Mouse (Mus musculus): ENCODE measurements at regions not wholly inside any gene's neighbourhood (a gene's known extent, or its start where the extent isn't known, plus 50 kb on each side); places are given as distances from the start of the nearest gene placed in this dataset.
A peak's percentile ranks its signal among the peaks of the same experiment; 100 is the strongest.

DNA sequence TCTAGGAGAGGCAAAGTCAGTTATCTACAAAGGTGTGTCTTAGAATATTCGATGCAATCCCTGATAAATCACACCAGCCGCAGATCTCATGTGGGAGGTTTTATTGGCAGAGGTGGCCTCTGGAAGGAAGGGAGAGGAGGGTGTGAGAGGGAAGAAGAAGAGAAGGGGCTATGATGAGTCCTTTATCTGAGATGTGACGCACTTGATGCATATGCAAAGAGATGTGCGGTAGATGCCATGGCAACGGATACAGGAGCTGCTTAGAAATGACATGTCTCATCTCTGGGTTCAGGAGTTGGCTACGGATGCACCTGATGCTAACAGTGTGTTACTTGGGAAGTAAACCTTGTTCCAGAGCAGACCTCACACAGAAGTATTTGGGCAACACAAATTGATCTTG is 718.6 kb upstream of the Gm21961 start:
- TF ChIP-seq FOSL1 (IDR thresholded peaks at IDR 0.05; ENCODE audit: insufficient read depth, low read length, poor library complexity, severe bottlenecking) (no peak), CEBPB (IDR thresholded peaks at IDR 0.05; ENCODE audit: low read depth) (no peak)
- Histone ChIP-seq H3ac (ENCODE audit: control insufficient read depth, insufficient read length, low read depth) (no peak overlapping the region), H3K27me3 (ENCODE audit: control insufficient read depth, insufficient read depth, insufficient read length) (no peaks in the 10 kb centered on the region), H3K36me3 (ENCODE audit: control insufficient read depth, insufficient read depth) (no peaks in the 10 kb centered on the region), H3K4me3 (ENCODE audit: insufficient read depth, poor library complexity, severe bottlenecking) (no peak overlapping the region), H3K79me2 (ENCODE audit: control insufficient read depth, insufficient read depth) (no peaks in the 10 kb centered on the region), H3K79me3 (ENCODE audit: low read depth) (no peaks in the 10 kb centered on the region)

GRCm38 (mm10) chr15:65731308-65731707 is 716.6 kb upstream of the Gm21961 start:
- H3ac ChIP-seq (ENCODE audit: control insufficient read depth, insufficient read length, low read depth) = no peak overlapping the region
- H3K4me3 ChIP-seq (ENCODE audit: insufficient read depth, poor library complexity, severe bottlenecking) = no peak overlapping the region
- no peaks in the 10 kb centered on the region for H3K27me3 ChIP-seq (ENCODE audit: control insufficient read depth, insufficient read depth, insufficient read length)
- no peaks in the 10 kb centered on the region for H3K79me3 ChIP-seq (ENCODE audit: low read depth)
- no peak for TF ChIP-seq CTCF (IDR thresholded peaks at IDR 0.05; ENCODE audit: control insufficient read depth, insufficient read depth, insufficient read length)
- no peak for TF ChIP-seq USF1 (IDR thresholded peaks at IDR 0.05; ENCODE audit: low read depth)
- TF ChIP-seq FOSL1 (IDR thresholded peaks at IDR 0.05; ENCODE audit: insufficient read depth, low read length, poor library complexity, severe bottlenecking) = no peak
- TF ChIP-seq CEBPB (IDR thresholded peaks at IDR 0.05; ENCODE audit: low read depth) = no peak
- TF ChIP-seq MYOD1 (IDR thresholded peaks at IDR 0.05; ENCODE audit: control insufficient read depth, insufficient read length, low read depth) = no peak
- TF ChIP-seq MAX (IDR thresholded peaks at IDR 0.05) = no peak
- TF ChIP-seq MYOG (IDR thresholded peaks at IDR 0.05; ENCODE audit: control insufficient read depth, extremely low read depth, insufficient read length) = no peak
- H3K79me2 ChIP-seq (ENCODE audit: control insufficient read depth, insufficient read depth) = no peaks in the 10 kb centered on the region
- no peaks in the 10 kb centered on the region for H3K36me3 ChIP-seq (ENCODE audit: control insufficient read depth, insufficient read depth)

DNA sequence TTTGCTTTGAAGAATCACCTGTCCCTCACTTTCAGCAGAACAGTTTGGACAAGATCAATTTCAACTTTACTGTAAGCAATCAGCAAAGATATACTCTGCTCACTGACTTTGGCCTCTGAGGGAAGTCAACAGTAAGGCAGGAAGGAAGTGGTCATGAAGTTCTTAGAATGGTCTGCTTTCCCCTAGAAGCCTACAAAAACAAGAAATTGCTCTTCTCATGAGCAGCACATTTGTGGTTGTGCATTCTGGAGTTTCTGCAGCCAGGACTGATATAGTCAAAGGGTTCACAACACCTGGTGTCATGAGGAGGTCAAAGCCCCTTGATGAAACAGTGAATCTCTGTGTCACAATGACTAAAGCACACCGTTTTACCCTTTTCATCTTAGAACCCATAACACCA is 712.4 kb upstream of the Gm21961 start:
- H3K79me3 ChIP-seq (ENCODE audit: low read depth) = no peaks in the 10 kb centered on the region
- H3K27me3 ChIP-seq (ENCODE audit: control insufficient read depth, insufficient read depth, insufficient read length) = no peaks in the 10 kb centered on the region
- no peak overlapping the region for H3K4me3 ChIP-seq (ENCODE audit: insufficient read depth, poor library complexity, severe bottlenecking)
- TF ChIP-seq CTCF (IDR thresholded peaks at IDR 0.05; ENCODE audit: control insufficient read depth, insufficient read depth, insufficient read length) = no peak
- TF ChIP-seq CEBPB (IDR thresholded peaks at IDR 0.05; ENCODE audit: low read depth) = no peak
- no peak for TF ChIP-seq FOSL1 (IDR thresholded peaks at IDR 0.05; ENCODE audit: insufficient read depth, low read length, poor library complexity, severe bottlenecking)
- TF ChIP-seq MYOG (IDR thresholded peaks at IDR 0.05; ENCODE audit: control insufficient read depth, extremely low read depth, insufficient read length) = no peak
- no peak for TF ChIP-seq MYOD1 (IDR thresholded peaks at IDR 0.05; ENCODE audit: control insufficient read depth, insufficient read length, low read depth)
- no peak for TF ChIP-seq USF1 (IDR thresholded peaks at IDR 0.05; ENCODE audit: low read depth)
- TF ChIP-seq MAX (IDR thresholded peaks at IDR 0.05) = no peak
- H3K36me3 ChIP-seq (ENCODE audit: control insufficient read depth, insufficient read depth) = no peaks in the 10 kb centered on the region
- H3K79me2 ChIP-seq (ENCODE audit: control insufficient read depth, insufficient read depth) = no peaks in the 10 kb centered on the region
- no peak overlapping the region for H3ac ChIP-seq (ENCODE audit: control insufficient read depth, insufficient read length, low read depth)

DNA sequence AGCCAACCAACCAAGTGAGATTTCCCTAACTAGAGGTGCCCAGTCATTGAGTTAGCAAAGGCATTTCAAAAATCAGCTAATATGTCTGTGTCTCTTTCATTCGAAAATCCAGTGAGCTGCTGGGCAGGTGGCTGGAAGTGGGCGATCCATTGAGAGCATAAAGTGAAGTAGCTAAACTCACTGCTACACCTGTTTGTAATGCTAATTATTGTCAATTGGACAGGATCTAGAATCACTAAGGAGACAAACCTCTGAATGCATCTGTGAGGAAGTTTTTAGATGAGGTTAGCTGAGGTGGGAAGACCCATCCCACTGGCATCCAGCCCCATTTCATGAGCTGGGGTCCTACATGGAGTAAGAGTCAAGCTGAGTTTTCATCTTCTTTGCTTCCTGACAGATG is 711.6 kb upstream of the Gm21961 start:
- TF ChIP-seq FOSL1 (IDR thresholded peaks at IDR 0.05; ENCODE audit: insufficient read depth, low read length, poor library complexity, severe bottlenecking) (no peak), MAX (IDR thresholded peaks at IDR 0.05) (no peak), MYOG (IDR thresholded peaks at IDR 0.05; ENCODE audit: control insufficient read depth, extremely low read depth, insufficient read length) (no peak), CEBPB (IDR thresholded peaks at IDR 0.05; ENCODE audit: low read depth) (no peak), CTCF (IDR thresholded peaks at IDR 0.05; ENCODE audit: control insufficient read depth, insufficient read depth, insufficient read length) (no peak), MYOD1 (IDR thresholded peaks at IDR 0.05; ENCODE audit: control insufficient read depth, insufficient read length, low read depth) (no peak), USF1 (IDR thresholded peaks at IDR 0.05; ENCODE audit: low read depth) (no peak)

GRCm38 (mm10) chr15:65703559-65703958 is 688.9 kb upstream of the Gm21961 start:
- no peak overlapping the region for H3ac ChIP-seq (ENCODE audit: control insufficient read depth, insufficient read length, low read depth)
- H3K79me3 ChIP-seq (ENCODE audit: low read depth) = no peaks in the 10 kb centered on the region
- H3K4me3 ChIP-seq (ENCODE audit: insufficient read depth, poor library complexity, severe bottlenecking) = no peak overlapping the region
- TF ChIP-seq USF1 (IDR thresholded peaks at IDR 0.05; ENCODE audit: low read depth) = no peak
- peak; percentile 51 for TF ChIP-seq CTCF (IDR thresholded peaks at IDR 0.05; ENCODE audit: control insufficient read depth, insufficient read depth, insufficient read length)
- no peaks in the 10 kb centered on the region for H3K36me3 ChIP-seq (ENCODE audit: control insufficient read depth, insufficient read depth)
- no peaks in the 10 kb centered on the region for H3K79me2 ChIP-seq (ENCODE audit: control insufficient read depth, insufficient read depth)
- no peaks in the 10 kb centered on the region for H3K27me3 ChIP-seq (ENCODE audit: control insufficient read depth, insufficient read depth, insufficient read length)

More for the DNA sequence above, 711.6 kb upstream of the Gm21961 start:
- no peaks in the 10 kb centered on the region for H3K79me3 ChIP-seq (ENCODE audit: low read depth)
- no peaks in the 10 kb centered on the region for H3K27me3 ChIP-seq (ENCODE audit: control insufficient read depth, insufficient read depth, insufficient read length)
- no peak overlapping the region for H3ac ChIP-seq (ENCODE audit: control insufficient read depth, insufficient read length, low read depth)
- no peak overlapping the region for H3K4me3 ChIP-seq (ENCODE audit: insufficient read depth, poor library complexity, severe bottlenecking)
- H3K79me2 ChIP-seq (ENCODE audit: control insufficient read depth, insufficient read depth) = no peaks in the 10 kb centered on the region
- no peaks in the 10 kb centered on the region for H3K36me3 ChIP-seq (ENCODE audit: control insufficient read depth, insufficient read depth)

- Histone ChIP-seq H3K4me3 (ENCODE audit: insufficient read depth, poor library complexity, severe bottlenecking) (no peak overlapping the region), H3ac (ENCODE audit: control insufficient read depth, insufficient read length, low read depth) (no peak overlapping the region), H3K36me3 (ENCODE audit: control insufficient read depth, insufficient read depth) (no peaks in the 10 kb centered on the region), H3K79me2 (ENCODE audit: control insufficient read depth, insufficient read depth) (no peaks in the 10 kb centered on the region), H3K27me3 (ENCODE audit: control insufficient read depth, insufficient read depth, insufficient read length) (no peaks in the 10 kb centered on the region), H3K79me3 (ENCODE audit: low read depth) (no peaks in the 10 kb centered on the region)
- TF ChIP-seq CEBPB (IDR thresholded peaks at IDR 0.05; ENCODE audit: low read depth) = no peak
- TF ChIP-seq MAX (IDR thresholded peaks at IDR 0.05) = no peak
- no peak for TF ChIP-seq MYOD1 (IDR thresholded peaks at IDR 0.05; ENCODE audit: control insufficient read depth, insufficient read length, low read depth)
- no peak for TF ChIP-seq MYOG (IDR thresholded peaks at IDR 0.05; ENCODE audit: control insufficient read depth, extremely low read depth, insufficient read length)
- TF ChIP-seq CTCF (IDR thresholded peaks at IDR 0.05; ENCODE audit: control insufficient read depth, insufficient read depth, insufficient read length) = peak; percentile 6
Observed at GRCm38 (mm10) chr15:65701510-65701909, 686.8 kb upstream of the Gm21961 start.

Measured in C2C12 (cell line).